Mouse (Mus musculus): ENCODE measurements at regions not wholly inside any gene's neighbourhood (a gene's known extent, or its start where the extent isn't known, plus 50 kb on each side); places are given as distances from the start of the nearest gene placed in this dataset.

DNA sequence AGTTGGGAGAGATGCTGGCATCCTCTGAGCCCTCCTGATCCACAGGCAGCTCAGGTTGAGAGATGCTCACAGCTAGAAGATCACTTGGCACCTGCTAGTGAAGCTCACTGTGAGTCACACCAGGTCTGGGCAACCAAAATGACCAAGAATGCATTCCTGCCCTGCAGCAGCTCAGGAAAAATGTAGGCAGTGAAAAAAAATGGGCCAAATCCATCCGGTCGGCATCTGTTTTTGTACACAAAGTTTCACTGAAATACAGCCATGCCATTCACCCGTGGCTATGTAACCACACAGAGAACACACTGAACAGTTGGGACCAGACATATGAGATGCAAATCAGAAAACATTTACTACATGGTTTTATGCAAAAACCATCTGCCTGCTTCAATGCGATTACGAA is 135.1 kb downstream of the Tomm20 start:
- no peak for DNase-seq (ENCODE audit: low read depth, low spot score)
- peaks cover 14 to 24% of the 10 kb centered on the region in 2 experiments for H3K4me1 ChIP-seq (ENCODE audit: control insufficient read depth in 1 of 2, insufficient read depth in 2 of 2, low read length in 2 of 2)
- H3K36me3 ChIP-seq (ENCODE audit: control insufficient read depth in 1 of 2, insufficient read depth in 2 of 2, low read length in 2 of 2), result peaks cover 0 to 18% of the 10 kb centered on the region in 2 experiments; a peak in 2 of 4 replicates
- H3K27ac ChIP-seq (ENCODE audit: control insufficient read depth, low read depth, low read length), result no peak overlapping the region
- H3K9ac ChIP-seq (ENCODE audit: control insufficient read depth, low read depth, low read length, poor library complexity, severe bottlenecking), result no peak overlapping the region
- no peaks in the 10 kb centered on the region for H3K79me2 ChIP-seq (ENCODE audit: control insufficient read depth, insufficient read depth, low read length, poor library complexity)
- TF ChIP-seq MAFK (IDR thresholded peaks at IDR 0.05; ENCODE audit: borderline replicate concordance, low read depth, low read length), result no peak
- TF ChIP-seq ZMIZ1 (IDR thresholded peaks at IDR 0.05; ENCODE audit: low read depth, low read length), result no peak
- no peak for TF ChIP-seq CTCF (IDR thresholded peaks at IDR 0.05 in 2 of 3, conservative IDR thresholded peaks at IDR 0.05 in 1 of 3; ENCODE audit: control insufficient read depth in 1 of 3, insufficient read depth in 1 of 3, low read depth in 2 of 3, low read length in 3 of 3, poor library complexity in 1 of 3, severe bottlenecking in 1 of 3)
- TF ChIP-seq ETS1 (IDR thresholded peaks at IDR 0.05; ENCODE audit: low read depth, low read length), result no peak
- no peak for TF ChIP-seq MYC (IDR thresholded peaks at IDR 0.05; ENCODE audit: low read depth, low read length)
- TF ChIP-seq EP300 (IDR thresholded peaks at IDR 0.05; ENCODE audit: low read depth in 1 of 2, low read length in 2 of 2), result no peak
- TF ChIP-seq POLR2AphosphoS2 (IDR thresholded peaks at IDR 0.05; ENCODE audit: low read length), result no peak
- TF ChIP-seq ZNF384 (IDR thresholded peaks at IDR 0.05; ENCODE audit: low read depth, low read length), result no peak
- no peak for TF ChIP-seq RAD21 (IDR thresholded peaks at IDR 0.05; ENCODE audit: low read depth, low read length)
- TF ChIP-seq CHD2 (IDR thresholded peaks at IDR 0.05; ENCODE audit: low read length), result no peak
- no peaks in the 10 kb centered on the region for H3K9me3 ChIP-seq (replicated peaks; ENCODE audit: insufficient read depth, low read length)
- H3K4me3 ChIP-seq (ENCODE audit: control insufficient read depth in 1 of 2, insufficient read depth in 1 of 2, low read depth in 2 of 2, low read length in 2 of 2), result no peak overlapping the region
- peaks cover 2 to 4% of the 10 kb centered on the region in 2 experiments; a peak in 2 of 4 replicates for H3K27me3 ChIP-seq (ENCODE audit: control insufficient read depth in 1 of 2, insufficient read depth in 2 of 2, low read length in 2 of 2)

GRCm38 (mm10) chr8:126809321-126809720 is 136.3 kb downstream of the Tomm20 start:
- H3K9ac ChIP-seq (ENCODE audit: control insufficient read depth, low read depth, low read length, poor library complexity, severe bottlenecking), result no peak overlapping the region
- no peaks in the 10 kb centered on the region for H3K79me2 ChIP-seq (ENCODE audit: control insufficient read depth, insufficient read depth, low read length, poor library complexity)
- no peak for DNase-seq (ENCODE audit: low read depth, low spot score)
- H3K36me3 ChIP-seq (ENCODE audit: control insufficient read depth in 1 of 2, insufficient read depth in 2 of 2, low read length in 2 of 2), result peaks cover 0 to 10% of the 10 kb centered on the region in 2 experiments; a peak in 2 of 4 replicates
- no peak overlapping the region for H3K4me3 ChIP-seq (ENCODE audit: control insufficient read depth in 1 of 2, insufficient read depth in 1 of 2, low read depth in 2 of 2, low read length in 2 of 2)
- peaks cover 2 to 4% of the 10 kb centered on the region in 2 experiments; a peak in 2 of 4 replicates for H3K27me3 ChIP-seq (ENCODE audit: control insufficient read depth in 1 of 2, insufficient read depth in 2 of 2, low read length in 2 of 2)
- TF ChIP-seq ETS1 (IDR thresholded peaks at IDR 0.05; ENCODE audit: low read depth, low read length), result no peak
- no peak for TF ChIP-seq MYB (IDR thresholded peaks at IDR 0.05; ENCODE audit: low read depth, low read length)
- no peak for TF ChIP-seq E2F4 (IDR thresholded peaks at IDR 0.05; ENCODE audit: borderline replicate concordance, low read depth, low read length)
- no peak for TF ChIP-seq MAFK (IDR thresholded peaks at IDR 0.05; ENCODE audit: borderline replicate concordance, low read depth, low read length)
- TF ChIP-seq NELFE (IDR thresholded peaks at IDR 0.05; ENCODE audit: low read depth, low read length), result no peak
- no peak for TF ChIP-seq ZC3H11A (IDR thresholded peaks at IDR 0.05; ENCODE audit: low read depth, low read length)
- no peak for TF ChIP-seq POLR2A (IDR thresholded peaks at IDR 0.05; ENCODE audit: control insufficient read depth in 1 of 2, insufficient read depth in 1 of 2, low read depth in 1 of 2, low read length in 2 of 2, poor library complexity in 1 of 2)
- no peak for TF ChIP-seq CTCF (IDR thresholded peaks at IDR 0.05 in 2 of 3, conservative IDR thresholded peaks at IDR 0.05 in 1 of 3; ENCODE audit: control insufficient read depth in 1 of 3, insufficient read depth in 1 of 3, low read depth in 2 of 3, low read length in 3 of 3, poor library complexity in 1 of 3, severe bottlenecking in 1 of 3)
- no peak for TF ChIP-seq ZMIZ1 (IDR thresholded peaks at IDR 0.05; ENCODE audit: low read depth, low read length)
- TF ChIP-seq RAD21 (IDR thresholded peaks at IDR 0.05; ENCODE audit: low read depth, low read length), result no peak
- no peak for TF ChIP-seq MAZ (IDR thresholded peaks at IDR 0.05; ENCODE audit: low read depth, low read length)
- TF ChIP-seq POLR2AphosphoS2 (IDR thresholded peaks at IDR 0.05; ENCODE audit: low read length), result no peak
- TF ChIP-seq KAT2A (conservative IDR thresholded peaks at IDR 0.05; ENCODE audit: low read depth, low read length), result no peak
- TF ChIP-seq BHLHE40 (IDR thresholded peaks at IDR 0.05; ENCODE audit: borderline replicate concordance, low read depth, low read length), result no peak
- TF ChIP-seq GABPA (IDR thresholded peaks at IDR 0.05; ENCODE audit: low read depth, low read length), result no peak
- H3K27ac ChIP-seq (ENCODE audit: control insufficient read depth, low read depth, low read length), result no peak overlapping the region
- no peaks in the 10 kb centered on the region for H3K9me3 ChIP-seq (replicated peaks; ENCODE audit: insufficient read depth, low read length)
- peaks cover 6 to 21% of the 10 kb centered on the region in 2 experiments for H3K4me1 ChIP-seq (ENCODE audit: control insufficient read depth in 1 of 2, insufficient read depth in 2 of 2, low read length in 2 of 2)
